Mouse (Mus musculus) cerebellum, postnatal 25 days (tissue): ENCODE data around the gene Sytl1.

Source experiments
- DNase-seq, 2 experiments: peaks; one replicate each; pipeline ENCODE4 v3.0.0; 2021; ENCODE audit warnings: mixed read lengths in 2 of 2

Sytl1 gene

GRCm38 (mm10) chr4:133243538-133243937 is 19.4 kb downstream of the Sytl1 start:
- DNase-seq, result no peak

- DNase-seq, result no peak
These were observed 20.2 kb downstream of the Sytl1 start for GRCm38 (mm10) chr4:133242710-133243109.

DNA sequence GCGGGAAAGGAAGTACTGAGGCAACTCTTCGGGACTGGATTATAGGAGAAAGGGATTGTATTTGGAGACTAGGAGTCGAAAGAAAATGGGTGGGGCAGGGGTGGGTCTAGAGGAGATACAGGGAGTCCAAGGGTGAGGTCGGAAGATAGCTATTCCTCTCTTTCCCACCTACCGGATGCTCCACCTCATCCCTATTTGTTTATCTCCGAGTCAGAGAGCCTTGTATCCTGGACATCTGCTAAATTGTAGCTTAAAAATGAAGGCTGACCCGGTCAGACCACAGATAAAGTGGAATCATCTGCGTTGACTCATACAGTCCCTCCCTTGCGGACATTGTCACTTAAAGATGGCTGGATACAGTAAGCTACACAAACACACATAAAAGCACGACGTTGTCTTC is 21.0 kb downstream of the Sytl1 start:
- DNase-seq, result no peak

GRCm38 (mm10) chr4:133240934-133241908 is 21.7 kb downstream of the Sytl1 start:
- DNase-seq, result peak; percentile 90 to 93

DNA sequence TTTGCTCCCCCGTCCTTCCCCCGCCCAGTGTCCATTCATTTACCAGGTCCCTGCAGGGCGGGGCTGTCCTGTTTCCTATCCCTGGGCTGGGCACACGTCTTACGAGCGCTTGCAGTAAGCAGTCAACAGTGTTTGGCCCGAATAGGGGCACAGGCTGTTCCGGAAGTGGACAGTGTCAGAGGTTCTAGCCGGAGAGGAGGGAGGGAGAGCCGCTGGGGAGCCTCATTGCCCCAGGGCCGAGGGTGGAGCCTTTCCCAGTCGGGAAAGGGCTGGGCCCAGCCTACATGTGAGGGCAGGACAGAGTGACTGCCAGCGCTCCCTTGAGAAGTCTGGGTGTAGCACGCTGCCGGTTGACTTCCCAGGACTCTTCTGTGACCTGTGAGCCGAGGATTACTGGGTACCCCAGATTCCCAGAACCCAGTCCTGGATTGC is 22.4 kb downstream of the Sytl1 start, which contains the start of gene Map3k6:
Map3k6 (plus strand) TSS at position 329 of the 432 bp plus-strand sequence.
- peak in 1 of 2 experiments; percentile 22 for DNase-seq

- DNase-seq, result no peak
These were observed 25.0 kb downstream of the Sytl1 start for GRCm38 (mm10) chr4:133237911-133238310.

GRCm38 (mm10) chr4:133235415-133235814 is 27.5 kb downstream of the Sytl1 start:
- no peak for DNase-seq

GRCm38 (mm10) chr4:133234771-133235170 is 28.1 kb downstream of the Sytl1 start:
- no peak for DNase-seq

GRCm38 (mm10) chr4:133233285-133233976 is 29.5 kb downstream of the Sytl1 start:
- peak in 1 of 2 experiments; percentile 52 for DNase-seq

DNA sequence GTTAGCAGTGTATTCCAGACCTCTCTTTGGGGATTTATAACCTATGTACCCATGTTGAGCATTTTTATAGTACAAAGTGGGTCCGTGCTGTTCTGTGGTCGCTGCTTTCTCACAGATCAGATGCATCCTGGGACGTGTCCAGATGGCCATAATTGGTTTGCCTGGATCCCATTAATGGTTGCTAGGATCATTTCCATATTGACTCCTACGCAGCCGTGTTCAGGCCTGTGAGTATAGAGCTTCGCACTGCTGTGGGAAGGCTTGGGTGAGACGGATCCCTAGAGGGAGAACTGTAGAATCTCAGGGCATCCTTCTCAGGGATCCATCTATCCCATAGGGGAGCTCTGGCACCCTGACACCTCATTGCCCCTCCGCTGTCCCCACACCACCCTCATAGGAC is 33.3 kb downstream of the Sytl1 start:
- DNase-seq, result no peak

DNA sequence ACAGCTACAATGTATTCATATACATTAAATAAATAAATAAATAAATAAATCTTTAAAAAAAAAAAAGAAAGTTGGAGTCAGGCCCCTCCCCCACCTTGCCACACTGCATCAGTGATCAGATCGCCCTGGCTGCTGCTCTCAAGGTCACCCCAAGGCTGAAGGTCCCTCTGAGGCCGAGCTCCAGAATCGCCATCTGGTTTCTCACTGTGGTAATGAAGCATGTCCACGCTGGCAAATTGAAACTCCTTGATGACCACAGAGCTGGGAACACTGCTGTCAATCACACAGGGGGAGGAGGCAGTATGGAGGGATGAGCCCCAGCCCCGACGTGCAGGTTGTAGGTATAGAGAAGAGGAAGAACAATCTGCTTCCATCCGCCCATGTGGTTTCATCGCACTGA is 35.3 kb downstream of the Sytl1 start:
- DNase-seq, result no peak

- peak in 1 of 2 experiments; percentile 28 for DNase-seq
These were observed 36.8 kb downstream of the Sytl1 start for GRCm38 (mm10) chr4:133226073-133226472.

DNA sequence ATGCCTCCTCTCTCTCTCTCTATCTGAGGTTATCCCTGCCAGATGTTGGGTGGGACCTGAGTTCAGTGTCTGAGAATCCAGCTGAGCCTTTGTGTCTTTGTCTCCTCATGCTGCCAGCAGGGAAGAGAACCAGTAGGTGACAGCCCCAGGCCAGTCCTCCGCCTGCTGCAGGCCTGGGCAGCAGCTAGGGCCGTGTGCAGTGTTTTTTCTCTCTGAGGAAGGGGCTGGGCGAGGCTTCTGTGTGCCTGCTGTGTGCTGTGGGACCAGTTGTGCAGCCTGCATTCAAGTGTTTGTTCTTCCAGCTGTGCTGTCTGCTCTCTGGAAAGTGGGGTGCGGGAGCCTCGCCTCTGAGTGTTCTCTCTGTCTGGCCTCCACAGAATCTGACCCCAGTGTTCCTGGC is 39.0 kb downstream of the Sytl1 start:
- DNase-seq, result no peak

DNA sequence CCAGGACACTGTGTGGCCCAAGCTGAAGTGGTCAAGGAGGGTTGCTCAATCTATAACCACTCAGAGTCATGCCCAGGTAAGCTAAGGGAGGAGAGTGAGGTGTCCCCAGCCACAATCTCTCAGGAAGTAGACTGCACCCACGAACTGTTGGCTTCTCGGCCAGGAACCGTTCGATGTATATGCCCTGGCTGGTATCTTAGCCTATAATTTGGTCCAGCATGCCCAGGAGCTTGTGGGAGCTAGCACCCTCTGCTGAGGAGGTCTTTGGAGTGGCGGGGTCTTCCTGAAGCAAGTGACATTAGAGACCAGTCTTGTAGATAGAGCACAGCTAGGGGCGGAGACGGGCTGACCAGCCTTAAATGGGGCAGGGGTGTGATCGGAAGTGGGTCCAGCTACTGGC is 41.2 kb downstream of the Sytl1 start:
- no peak for DNase-seq

GRCm38 (mm10) chr4:133220656-133221055 is 42.3 kb downstream of the Sytl1 start:
- peak in 1 of 2 experiments; percentile 55 for DNase-seq

- DNase-seq, result no peak
These were observed 44.2 kb downstream of the Sytl1 start for GRCm38 (mm10) chr4:133218745-133219144.

DNA sequence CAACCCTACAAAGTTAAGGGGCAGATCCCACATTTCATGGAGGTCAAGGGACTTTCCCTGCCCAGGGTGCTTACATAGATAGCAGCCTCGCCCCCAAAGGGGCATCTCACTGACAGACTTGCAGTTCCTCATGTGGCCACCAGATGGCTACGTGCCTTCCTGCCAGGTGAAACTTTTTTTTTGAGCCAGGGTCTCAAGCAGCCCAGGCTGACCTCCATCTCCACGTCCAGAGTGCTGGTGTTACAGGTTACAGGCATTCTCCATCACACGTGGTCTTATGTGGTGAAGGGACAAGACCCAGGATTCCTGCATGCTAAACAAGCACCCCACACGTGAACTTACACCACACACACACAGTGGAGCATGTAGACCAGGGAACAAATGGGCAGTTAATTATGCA is 45.3 kb downstream of the Sytl1 start:
- DNase-seq, result peak; percentile 74 to 84

DNA sequence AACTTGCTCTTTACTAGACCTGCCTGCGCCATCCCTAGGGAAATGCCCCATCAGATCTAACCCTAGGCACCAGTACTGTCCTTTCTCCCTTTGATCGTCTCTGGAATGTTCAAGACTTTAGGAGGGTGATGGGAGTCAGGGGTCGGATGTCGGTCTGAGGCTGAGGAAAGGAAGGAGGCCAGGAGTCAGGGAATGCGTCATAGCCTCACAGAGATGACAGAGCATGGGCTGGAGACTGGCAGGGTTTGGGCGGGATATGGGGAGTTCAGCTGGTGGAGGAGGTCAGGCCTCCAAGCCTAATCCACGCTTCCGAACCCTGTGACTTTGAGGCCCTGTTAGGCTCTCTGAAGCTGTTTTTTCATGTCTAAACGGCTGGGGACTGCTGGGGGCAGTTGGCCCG is 49.3 kb downstream of the Sytl1 start:
- DNase-seq, result no peak

- peak; percentile 44 to 65 for DNase-seq
These were observed 49.7 kb downstream of the Sytl1 start for GRCm38 (mm10) chr4:133213268-133213590.

DNA sequence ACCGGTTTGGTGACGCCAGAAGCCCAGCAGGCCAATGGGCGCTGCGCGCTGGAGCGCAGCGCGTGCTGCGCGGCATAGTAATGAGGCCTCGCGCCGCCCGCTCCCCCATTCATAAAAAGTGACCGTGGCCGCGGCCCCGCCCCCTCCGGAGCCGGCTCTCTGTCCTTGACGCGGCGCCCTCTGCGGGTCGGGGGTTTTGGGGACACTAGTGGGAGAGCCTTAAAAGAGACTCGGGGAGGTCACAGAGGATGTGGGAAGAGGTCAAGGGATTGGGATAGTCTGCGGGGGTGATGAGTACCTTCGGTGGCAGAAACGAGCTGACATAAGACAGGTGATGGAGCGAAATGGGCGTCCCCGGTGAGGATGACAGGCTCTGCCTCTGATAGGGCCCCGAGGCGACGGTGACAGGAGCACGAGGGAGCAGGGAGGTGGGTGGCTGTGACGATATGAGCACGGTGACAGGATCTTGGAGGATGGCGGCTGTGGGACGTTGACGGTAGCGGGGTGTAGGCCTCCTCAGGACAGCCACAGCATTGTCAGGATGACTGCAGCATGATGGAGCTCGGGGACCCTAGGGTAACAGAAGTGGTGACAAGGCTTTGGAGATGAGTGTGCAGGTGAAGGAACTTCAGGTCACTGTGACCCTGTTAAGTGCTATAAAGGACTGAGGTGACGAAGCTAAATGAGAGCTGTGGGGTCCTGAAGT is 50.2 kb downstream of the Sytl1 start:
- peak; percentile 86 to 92 for DNase-seq

DNA sequence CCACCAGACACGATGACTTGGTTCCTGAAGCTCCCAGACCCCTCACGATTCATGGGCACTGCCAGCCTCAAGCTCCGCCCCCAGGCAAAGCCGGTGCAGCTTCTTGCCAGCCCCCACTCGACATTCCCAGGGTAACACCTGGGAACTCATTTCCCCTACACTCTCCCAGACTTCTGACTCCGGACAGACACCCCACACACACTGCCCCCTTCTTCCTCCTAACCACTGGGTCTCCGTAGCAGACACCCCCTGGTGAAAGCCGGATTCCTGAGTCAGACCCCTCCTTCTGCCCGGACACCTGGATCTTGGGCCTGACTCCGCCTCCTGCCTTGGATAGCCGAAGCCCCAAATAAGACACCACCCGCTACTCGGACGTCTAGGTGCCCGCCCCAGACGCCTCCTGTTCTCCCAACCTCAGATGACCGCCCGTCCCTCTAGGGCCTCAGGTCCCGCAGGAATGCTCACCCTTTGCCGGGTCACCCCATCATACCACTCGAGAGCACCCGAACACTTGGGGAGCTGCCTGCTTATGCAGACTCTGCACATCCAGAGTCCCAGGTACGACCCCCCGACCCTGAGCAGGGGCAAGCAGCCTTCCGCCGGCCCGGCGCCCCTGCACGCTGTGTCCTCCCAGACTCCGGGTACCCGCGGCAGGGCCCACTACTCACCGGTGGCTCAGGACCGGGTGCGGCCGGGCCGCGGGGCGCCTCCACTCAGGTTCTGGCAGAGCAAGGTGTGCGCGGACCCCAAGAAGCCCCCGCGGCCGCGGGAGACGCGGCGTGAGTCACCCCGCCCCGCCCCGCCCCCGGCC is 51.0 kb downstream of the Sytl1 start, which contains the start of the genes Cd164l2 and Gpr3:
Cd164l2 (plus strand) TSS at position 381 of the 811 bp plus-strand sequence.
Gpr3 (minus strand) TSS at position 786 of the 811 bp plus-strand sequence.
- DNase-seq, result peak; percentile 29 to 48

DNA sequence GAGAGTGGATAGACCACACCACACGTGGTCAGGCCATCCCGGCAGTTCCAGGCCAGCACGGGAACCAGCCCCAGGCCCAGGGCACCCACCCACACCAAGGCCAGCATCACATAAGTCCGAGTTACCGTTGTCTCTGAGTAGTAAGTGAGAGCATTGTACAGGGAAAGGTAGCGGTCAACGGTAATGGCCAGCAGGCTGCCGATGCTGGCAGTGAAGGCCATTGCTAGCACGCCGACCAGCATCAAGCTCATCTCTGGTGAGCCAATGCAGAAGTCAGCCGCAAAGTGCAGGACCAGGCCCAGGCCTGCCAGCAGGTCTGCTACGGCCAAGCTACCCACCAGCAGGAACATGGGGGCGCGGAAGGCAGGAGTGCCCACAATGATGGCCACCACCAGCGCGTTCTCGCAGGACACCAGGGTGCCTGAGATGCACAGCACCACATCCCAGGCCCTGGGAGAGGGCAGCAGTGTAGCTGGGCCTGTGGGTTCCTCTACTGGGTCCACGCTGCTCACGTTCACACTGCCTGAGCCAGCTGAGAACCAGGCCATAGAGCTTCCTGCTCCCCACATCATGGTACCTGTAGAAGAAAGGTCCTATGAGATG is 52.0 kb downstream of the Sytl1 start:
- peak; percentile 46 to 52 for DNase-seq
